Mouse (Mus musculus) forebrain, embryonic 15.5 days (tissue): ENCODE measurements around the gene Arhgef6. TPM values are rescaled to one million over a fixed set of nuclear protein-coding genes. Genes with fewer than 3 reads are reported as not detected.

ENCODE experiments used
- ATAC-seq: fragments of 200-750 bp; cut with Nextera tagmentation; replicated peaks from 2 replicates; pipeline ENCODE4 v1.8.0; 2017; ENCODE audit warnings: mild to moderate bottlenecking, moderate TSS enrichment, moderate library complexity
- H3K27ac ChIP-seq: fragments of 300-500 bp; sonication (generic); replicated peaks from 2 replicates; pipeline ENCODE4 v1.5.1; 2015; ENCODE audit warnings: mild to moderate bottlenecking, inconsistent platforms
- H3K27me3 ChIP-seq: fragments of 300-500 bp; sonication (generic); 2 replicates; pipeline ENCODE4 v1.6.1; 2015; ENCODE audit warnings: inconsistent platforms
- H3K36me3 ChIP-seq: fragments of 300-500 bp; sonication (generic); 2 replicates; pipeline ENCODE4 v1.6.1; 2015; ENCODE audit warnings: mild to moderate bottlenecking, inconsistent platforms
- H3K4me1 ChIP-seq: fragments of 300-500 bp; sonication (generic); 2 replicates; pipeline ENCODE4 v1.6.1; 2015; ENCODE audit warnings: inconsistent platforms
- H3K4me2 ChIP-seq: fragments of 300-500 bp; sonication (generic); replicated peaks from 2 replicates; pipeline ENCODE4 v1.6.1; 2015; ENCODE audit warnings: mild to moderate bottlenecking, inconsistent platforms
- H3K4me3 ChIP-seq: fragments of 300-500 bp; sonication (generic); 2 replicates; pipeline ENCODE4 v1.5.1; 2015; ENCODE audit warnings: mild to moderate bottlenecking, inconsistent platforms
- H3K9ac ChIP-seq: fragments of 300-500 bp; sonication (generic); replicated peaks from 2 replicates; pipeline ENCODE4 v1.6.1; 2015; ENCODE audit warnings: mild to moderate bottlenecking, inconsistent platforms
- H3K9me3 ChIP-seq: fragments of 300-500 bp; sonication (generic); 2 replicates; pipeline ENCODE4 v1.6.1; 2016; ENCODE audit warnings: inconsistent platforms
- WGBS: fragments of 180-500 bp; shearing (Covaris S2); methylation state at CpG from one replicate; pipeline ENCODE4 v1.1.7; 2015; ENCODE audit warnings: mixed read lengths; 5-methylcytosine and 5-hydroxymethylcytosine counted together
- polyA plus RNA-seq: library from polyadenylated mRNA; unstranded; fragments of >200 nt; fragmentation: Nextera tagmentation; extraction: Ambion mirVana; gene quantifications from 2 replicates; pipeline ENCODE4 v1.2.1, GENCODE M21; 2015

Gene Arhgef6
- polyA plus RNA-seq, result 4.4 and 7.0 TPM in 2 replicates

DNA sequence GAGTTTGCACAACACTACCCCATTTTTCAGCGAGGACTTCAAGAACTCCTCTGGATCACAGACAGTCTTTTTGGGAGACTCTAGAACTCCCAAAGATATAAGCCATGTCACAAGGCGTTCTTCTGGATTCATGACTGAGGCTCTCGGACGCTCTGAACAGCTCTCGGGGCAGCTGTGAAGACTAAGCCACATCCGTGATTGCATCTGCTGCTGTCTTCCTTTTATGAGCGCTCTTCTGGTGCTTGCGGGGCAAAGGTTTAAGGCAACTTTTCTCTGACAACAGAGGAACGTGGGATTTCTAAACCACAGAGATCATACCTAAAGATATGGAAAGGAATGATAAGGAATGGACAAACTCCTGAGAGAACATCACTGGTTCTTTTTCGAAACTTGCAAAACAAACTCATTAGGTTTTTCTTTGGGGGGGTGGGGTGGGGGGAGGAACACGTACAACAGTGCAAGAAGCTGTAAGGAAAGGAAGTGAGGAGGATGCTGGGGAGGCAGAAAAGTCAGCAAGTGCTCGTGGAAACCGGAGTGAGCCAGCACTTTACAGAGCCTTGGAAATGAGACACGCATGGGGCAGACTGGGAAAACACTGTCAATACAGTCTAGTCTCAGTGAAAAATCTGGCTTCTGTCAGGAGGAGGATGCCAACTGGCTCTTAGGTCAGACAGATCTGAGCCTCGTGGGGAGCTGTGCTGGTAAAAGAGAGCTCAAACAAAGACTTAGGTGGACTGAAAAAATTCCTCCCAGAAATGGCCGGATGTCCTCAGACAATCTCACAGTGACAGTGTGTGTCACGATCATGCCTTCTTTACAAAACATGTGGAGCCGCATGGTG lies at the start of gene Arhgef6:
Gene Arhgef6 (minus strand): TSS at position 359 of the 841 bp plus-strand sequence.
- no peaks in the 10 kb centered on the region for H3K27me3 ChIP-seq
- H3K27ac ChIP-seq, result no peak within 1 kb of the TSS
- 71% methylated on average over 18 of the region's 18 CpGs for WGBS
- H3K9me3 ChIP-seq, result no peaks in the 10 kb centered on the region
- no peaks in the 10 kb centered on the region for H3K36me3 ChIP-seq
- no peak within 1 kb of the TSS for H3K9ac ChIP-seq
- H3K4me3 ChIP-seq, result no peak within 1 kb of the TSS
- no peak; the same call in 1 of the 2 replicates for ATAC-seq
- no peaks in the 10 kb centered on the region for H3K4me1 ChIP-seq
- H3K4me2 ChIP-seq, result no peak within 1 kb of the TSS

GRCm38 (mm10) chrX:57380915-57381314 lies 42.4 kb upstream of the Arhgef6 start:
- no peak overlapping the region for H3K4me3 ChIP-seq
- H3K9me3 ChIP-seq, result no peaks in the 10 kb centered on the region
- no peaks in the 10 kb centered on the region for H3K27me3 ChIP-seq
- no peak overlapping the region for H3K4me2 ChIP-seq
- H3K36me3 ChIP-seq, result peaks cover 49% of the 10 kb centered on the region
- ATAC-seq, result peak; percentile 70
- WGBS, result 53% methylated on average over 5 of the region's 5 CpGs
- H3K4me1 ChIP-seq, result no peaks in the 10 kb centered on the region
- H3K27ac ChIP-seq, result no peak overlapping the region
- H3K9ac ChIP-seq, result no peak overlapping the region

DNA sequence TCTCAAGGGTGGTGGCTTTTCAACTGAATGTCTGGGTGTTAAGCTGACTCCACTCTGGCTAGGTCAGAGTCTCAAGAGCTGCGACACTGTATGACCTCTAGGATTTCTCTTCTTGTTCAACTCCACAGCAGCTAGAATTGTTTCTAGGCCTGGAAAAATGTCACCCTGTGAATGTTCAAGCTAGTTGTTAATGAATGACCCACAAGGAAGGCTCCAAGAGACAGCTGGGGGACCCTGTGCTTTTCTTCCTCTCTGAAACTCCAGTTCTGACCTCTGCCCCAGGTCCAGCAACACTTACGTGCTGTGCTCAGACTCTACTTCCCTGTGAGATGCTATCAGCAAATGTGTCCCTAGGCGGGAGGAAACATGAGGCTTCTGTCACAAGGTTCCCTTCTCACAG lies 40.0 kb upstream of the Arhgef6 start:
- Histone ChIP-seq H3K27ac (no peak overlapping the region), H3K9me3 (no peaks in the 10 kb centered on the region), H3K9ac (no peak overlapping the region), H3K36me3 (peaks cover 29% of the 10 kb centered on the region), H3K4me2 (no peak overlapping the region), H3K4me1 (no peaks in the 10 kb centered on the region), H3K4me3 (no peak overlapping the region), H3K27me3 (no peaks in the 10 kb centered on the region)
- ATAC-seq, result no peak
- WGBS, result 88% methylated on average over 3 of the region's 3 CpGs

- no peak overlapping the region for H3K9ac ChIP-seq
- no peak overlapping the region for H3K4me2 ChIP-seq
- peaks cover 26% of the 10 kb centered on the region for H3K36me3 ChIP-seq
- WGBS, result 79% methylated on average over 3 of the region's 3 CpGs
- no peaks in the 10 kb centered on the region for H3K9me3 ChIP-seq
- no peaks in the 10 kb centered on the region for H3K4me1 ChIP-seq
- no peak overlapping the region for H3K4me3 ChIP-seq
- no peak for ATAC-seq
- H3K27ac ChIP-seq, result no peak overlapping the region
- H3K27me3 ChIP-seq, result no peaks in the 10 kb centered on the region
Measured at GRCm38 (mm10) chrX:57377096-57377495, 38.6 kb upstream of the Arhgef6 start.

GRCm38 (mm10) chrX:57374029-57374428 lies 35.5 kb upstream of the Arhgef6 start:
- ATAC-seq, result no peak
- WGBS, result 79% methylated on average over 2 of the region's 2 CpGs
- H3K9me3 ChIP-seq, result no peaks in the 10 kb centered on the region
- no peak overlapping the region for H3K4me3 ChIP-seq
- H3K27ac ChIP-seq, result no peak overlapping the region
- no peaks in the 10 kb centered on the region for H3K4me1 ChIP-seq
- H3K9ac ChIP-seq, result no peak overlapping the region
- H3K27me3 ChIP-seq, result no peaks in the 10 kb centered on the region
- H3K36me3 ChIP-seq, result peaks cover 14% of the 10 kb centered on the region
- H3K4me2 ChIP-seq, result no peak overlapping the region

DNA sequence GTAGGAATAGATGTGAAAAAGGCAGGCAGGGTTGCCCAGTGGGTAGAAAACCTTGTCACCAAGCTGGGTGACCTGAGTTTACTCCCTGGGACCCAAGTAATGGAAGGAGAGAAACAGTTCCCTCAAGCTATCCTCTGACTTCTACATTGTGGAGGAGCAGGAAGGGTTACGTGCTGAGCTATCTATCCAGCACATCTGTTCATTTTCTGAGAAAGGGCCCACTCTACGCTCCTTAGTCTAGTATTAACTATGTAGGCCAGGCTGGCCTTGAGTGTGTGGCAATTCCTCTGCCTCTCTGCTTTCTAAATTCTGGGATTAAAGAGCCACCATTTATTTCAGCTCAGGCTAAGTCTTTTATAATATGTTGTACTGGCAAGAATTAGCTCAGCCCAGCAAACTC lies 35.0 kb upstream of the Arhgef6 start:
- no peak overlapping the region for H3K27ac ChIP-seq
- H3K9me3 ChIP-seq, result no peaks in the 10 kb centered on the region
- no peaks in the 10 kb centered on the region for H3K4me1 ChIP-seq
- peaks cover 9% of the 10 kb centered on the region for H3K36me3 ChIP-seq
- H3K4me2 ChIP-seq, result no peak overlapping the region
- H3K4me3 ChIP-seq, result no peak overlapping the region
- 91% methylated on average over 2 of the region's 2 CpGs for WGBS
- H3K27me3 ChIP-seq, result no peaks in the 10 kb centered on the region
- no peak for ATAC-seq
- H3K9ac ChIP-seq, result no peak overlapping the region

- no peak overlapping the region for H3K4me2 ChIP-seq
- no peak for ATAC-seq
- H3K4me3 ChIP-seq, result no peak overlapping the region
- 0 out of 2 replicates have a peak, but pooled peaks cover 6% of the 10 kb centered on the region for H3K36me3 ChIP-seq
- H3K27ac ChIP-seq, result no peak overlapping the region
- H3K9ac ChIP-seq, result no peak overlapping the region
- no peaks in the 10 kb centered on the region for H3K9me3 ChIP-seq
- 83% methylated on average over 4 of the region's 4 CpGs for WGBS
- H3K4me1 ChIP-seq, result no peaks in the 10 kb centered on the region
- no peaks in the 10 kb centered on the region for H3K27me3 ChIP-seq
Measured at GRCm38 (mm10) chrX:57372965-57373364, 34.4 kb upstream of the Arhgef6 start.

DNA sequence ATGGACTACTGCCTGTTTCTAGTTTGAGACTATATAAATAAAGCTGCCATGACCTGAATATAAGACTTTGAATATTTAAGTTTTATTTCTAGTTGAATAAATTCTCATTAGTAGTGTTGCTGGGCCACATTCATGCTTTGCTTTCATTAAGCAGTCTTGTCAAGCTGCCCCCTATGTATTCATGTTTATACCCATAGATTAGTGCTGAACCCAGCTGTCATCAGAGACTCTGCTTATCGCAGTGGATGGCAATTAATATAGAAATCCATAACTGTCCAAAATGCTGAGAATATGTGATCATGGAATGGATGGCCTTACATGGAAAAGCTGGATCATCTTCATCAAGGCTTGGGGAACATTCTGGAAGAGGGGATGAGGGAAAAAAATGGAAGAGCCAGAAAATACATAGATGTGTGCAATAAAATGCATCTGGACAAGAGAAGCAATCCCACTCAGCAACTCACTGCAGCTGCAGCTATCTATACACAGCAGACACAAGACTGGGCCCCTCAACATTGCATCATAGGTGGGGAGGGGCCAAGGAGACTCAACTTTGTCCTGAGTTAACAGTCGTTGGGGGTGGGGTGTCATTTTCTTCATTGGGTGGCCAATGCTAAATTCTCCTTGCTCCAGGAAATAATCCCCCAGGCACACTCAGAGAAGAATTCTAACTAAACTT lies 26.5 kb upstream of the Arhgef6 start:
- WGBS, result 73% methylated on average over 2 of the region's 2 CpGs
- Histone ChIP-seq H3K27me3 (no peaks in the 10 kb centered on the region), H3K4me2 (no peak overlapping the region), H3K36me3 (no peaks in the 10 kb centered on the region), H3K4me1 (no peaks in the 10 kb centered on the region), H3K9me3 (no peaks in the 10 kb centered on the region), H3K4me3 (no peak overlapping the region), H3K9ac (no peak overlapping the region), H3K27ac (no peak overlapping the region)
- ATAC-seq, result no peak

- ATAC-seq, result no peak
- Histone ChIP-seq H3K27me3 (no peaks in the 10 kb centered on the region), H3K27ac (no peak overlapping the region), H3K9ac (no peak overlapping the region), H3K4me2 (no peak overlapping the region), H3K36me3 (no peaks in the 10 kb centered on the region), H3K4me1 (no peaks in the 10 kb centered on the region), H3K9me3 (no peaks in the 10 kb centered on the region), H3K4me3 (no peak overlapping the region)
- WGBS, result 74% methylated on average over 1 of the region's 1 CpGs
Measured at GRCm38 (mm10) chrX:57359316-57359715, 20.8 kb upstream of the Arhgef6 start.

GRCm38 (mm10) chrX:57339220-57339619 lies 691 bp upstream of the Arhgef6 start:
- Histone ChIP-seq H3K4me1 (no peaks in the 10 kb centered on the region), H3K4me3 (no peak overlapping the region), H3K27me3 (no peaks in the 10 kb centered on the region), H3K27ac (no peak overlapping the region), H3K9me3 (no peaks in the 10 kb centered on the region), H3K36me3 (no peaks in the 10 kb centered on the region), H3K4me2 (no peak overlapping the region), H3K9ac (no peak overlapping the region)
- no peak for ATAC-seq
- WGBS, result 65% methylated on average over 4 of the region's 4 CpGs

GRCm38 (mm10) chrX:57337582-57337981 lies 947 bp downstream of the Arhgef6 start:
- no peaks in the 10 kb centered on the region for H3K9me3 ChIP-seq
- no peak overlapping the region for H3K4me3 ChIP-seq
- H3K27me3 ChIP-seq, result no peaks in the 10 kb centered on the region
- no peak overlapping the region for H3K9ac ChIP-seq
- no peak overlapping the region for H3K27ac ChIP-seq
- no peak for ATAC-seq
- H3K4me2 ChIP-seq, result no peak overlapping the region
- H3K36me3 ChIP-seq, result no peaks in the 10 kb centered on the region
- no peaks in the 10 kb centered on the region for H3K4me1 ChIP-seq

DNA sequence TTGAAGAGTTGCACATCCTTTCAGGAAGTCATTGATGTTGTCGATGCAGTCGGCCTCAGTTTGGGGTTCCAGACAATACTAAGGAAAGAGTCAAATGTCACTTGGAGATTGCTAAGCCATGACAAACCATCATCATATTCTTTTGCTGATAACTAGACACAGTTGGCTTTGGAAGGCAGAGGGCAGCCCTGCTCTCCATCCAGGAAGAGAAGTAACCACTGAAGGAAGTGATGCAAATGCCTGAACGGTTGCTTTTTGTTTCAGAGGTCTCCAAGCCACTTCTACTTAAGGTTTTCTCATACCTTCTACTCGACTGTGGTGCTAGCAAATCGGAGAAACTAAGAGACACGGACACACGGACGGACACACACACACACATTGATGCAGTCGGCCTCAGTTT lies 1.6 kb downstream of the Arhgef6 start:
- ATAC-seq, result no peak
- Histone ChIP-seq H3K4me1 (no peaks in the 10 kb centered on the region), H3K9me3 (no peaks in the 10 kb centered on the region), H3K27ac (no peak overlapping the region), H3K4me3 (no peak overlapping the region), H3K4me2 (no peak overlapping the region), H3K9ac (no peak overlapping the region), H3K27me3 (no peaks in the 10 kb centered on the region), H3K36me3 (no peaks in the 10 kb centered on the region)
- WGBS, result 90% methylated on average over 9 of the region's 9 CpGs
